Mouse (Mus musculus) MEL (cell line): ENCODE data around the gene Copg1. TPM values are rescaled to one million over a fixed set of nuclear protein-coding genes. Genes with fewer than 3 reads are reported as not detected.

ENCODE experiments used
- DNase-seq: peaks from one replicate; pipeline ENCODE4 v3.0.0; 2011; ENCODE audit warnings: low read depth, low spot score
- H3K27ac ChIP-seq: 2 replicates; pipeline ENCODE4 v1.5.1; 2012; ENCODE audit warnings: low read depth, mild to moderate bottlenecking, control low read depth, low read length, moderate library complexity; ENCODE audit not compliant: control insufficient read depth
- H3K27me3 ChIP-seq, 2 experiments: fragments of 150-350 bp in 1 of 2; sonication (generic) in 1 of 2; 2 replicates each; pipeline ENCODE4 v1.6.1; 2012; ENCODE audit warnings: low read length in 2 of 2, mild to moderate bottlenecking in 2 of 2, improper control_type of control experiment in 1 of 2, moderate library complexity in 1 of 2; ENCODE audit not compliant: insufficient read depth in 2 of 2, control insufficient read depth in 1 of 2
- H3K36me3 ChIP-seq, 2 experiments: 2 replicates each; pipeline ENCODE4 v1.6.1; 2012 to 2014; ENCODE audit warnings: low read length in 2 of 2, improper control_type of control experiment in 1 of 2, inconsistent platforms in 1 of 2, mild to moderate bottlenecking in 1 of 2; ENCODE audit not compliant: insufficient read depth in 2 of 2, control insufficient read depth in 1 of 2
- H3K4me1 ChIP-seq, 2 experiments: fragments of 150-350 bp in 1 of 2; sonication (generic) in 1 of 2; 2 replicates each; pipeline ENCODE4 v1.6.1; 2012; ENCODE audit warnings: low read length in 2 of 2, improper control_type of control experiment in 1 of 2, mild to moderate bottlenecking in 1 of 2; ENCODE audit not compliant: insufficient read depth in 2 of 2, control insufficient read depth in 1 of 2
- H3K4me3 ChIP-seq, 2 experiments: fragments of 150-350 bp in 1 of 2; sonication (generic) in 1 of 2; 2 replicates each; pipeline ENCODE4 v1.5.1; 2012; ENCODE audit warnings: low read depth in 2 of 2, low read length in 2 of 2, mild to moderate bottlenecking in 2 of 2, moderate library complexity in 2 of 2, control low read depth in 1 of 2, improper control_type of control experiment in 1 of 2; ENCODE audit not compliant: control insufficient read depth in 1 of 2, insufficient read depth in 1 of 2
- H3K79me2 ChIP-seq: 2 replicates; pipeline ENCODE4 v1.6.1; 2012; ENCODE audit warnings: mild to moderate bottlenecking, low read length, moderate library complexity; ENCODE audit not compliant: control insufficient read depth, poor library complexity, insufficient read depth
- H3K9ac ChIP-seq: 2 replicates; pipeline ENCODE4 v1.6.1; 2012; ENCODE audit warnings: low read depth, mild to moderate bottlenecking, control low read depth, low read length, moderate library complexity; ENCODE audit not compliant: control insufficient read depth, poor library complexity, severe bottlenecking
- H3K9me3 ChIP-seq: fragments of 150-350 bp; sonication (generic); replicated peaks from 2 replicates; pipeline ENCODE4 v1.6.1; 2012; ENCODE audit warnings: mild to moderate bottlenecking, low read length, improper control_type of control experiment, moderate library complexity; ENCODE audit not compliant: insufficient read depth
- BHLHE40 ChIP-seq: IDR thresholded peaks from 2 replicates; pipeline ENCODE4 v1.6.1; 2012; ENCODE audit warnings: low read depth, mild to moderate bottlenecking, inconsistent platforms, low read length, improper control_type of control experiment, borderline replicate concordance
- CHD1 ChIP-seq: IDR thresholded peaks from 2 replicates; pipeline ENCODE4 v1.6.1; 2012; ENCODE audit warnings: low read depth, mild to moderate bottlenecking, inconsistent platforms, low read length, improper control_type of control experiment
- CHD2 ChIP-seq: IDR thresholded peaks from 2 replicates; pipeline ENCODE4 v1.6.1; 2011; ENCODE audit warnings: low read length, improper control_type of control experiment
- CTCF ChIP-seq, 3 experiments: IDR thresholded peaks in 2 of 3; conservative IDR thresholded peaks in 1 of 3; 2 replicates each; pipeline ENCODE4 v1.5.1; 2011 to 2012; ENCODE audit warnings: low read length in 3 of 3, low read depth in 2 of 3, mild to moderate bottlenecking in 2 of 3, improper control_type of control experiment in 1 of 3, inconsistent platforms in 1 of 3, mixed read lengths in 1 of 3, moderate library complexity in 1 of 3; ENCODE audit not compliant: control insufficient read depth in 1 of 3, insufficient read depth in 1 of 3, poor library complexity in 1 of 3, severe bottlenecking in 1 of 3
- E2F4 ChIP-seq: IDR thresholded peaks from 2 replicates; pipeline ENCODE4 v1.6.1; 2011; ENCODE audit warnings: low read depth, low read length, improper control_type of control experiment, borderline replicate concordance
- ELF1 ChIP-seq: IDR thresholded peaks from 2 replicates; pipeline ENCODE4 v1.6.1; 2014; ENCODE audit warnings: low read depth, mild to moderate bottlenecking, inconsistent platforms, low read length, improper control_type of control experiment, moderate library complexity
- JUND ChIP-seq: IDR thresholded peaks from 2 replicates; pipeline ENCODE4 v1.6.1; 2011; ENCODE audit warnings: low read depth, mild to moderate bottlenecking, improper control_type of control experiment, low read length
- MAZ ChIP-seq: IDR thresholded peaks from 2 replicates; pipeline ENCODE4 v1.6.1; 2012; ENCODE audit warnings: low read depth, mild to moderate bottlenecking, inconsistent platforms, low read length, improper control_type of control experiment
- MEF2A ChIP-seq: IDR thresholded peaks from 2 replicates; pipeline ENCODE4 v1.6.1; 2014; ENCODE audit warnings: low read depth, mild to moderate bottlenecking, inconsistent platforms, low read length, improper control_type of control experiment; ENCODE audit not compliant: poor library complexity, insufficient replicate concordance, severe bottlenecking; ENCODE audit errors: extremely low read depth
- NELFE ChIP-seq: IDR thresholded peaks from 2 replicates; pipeline ENCODE4 v1.6.1; 2011; ENCODE audit warnings: low read depth, low read length, improper control_type of control experiment
- NRF1 ChIP-seq: IDR thresholded peaks from 2 replicates; pipeline ENCODE4 v1.6.1; 2014; ENCODE audit warnings: low read depth, mild to moderate bottlenecking, inconsistent platforms, low read length, improper control_type of control experiment, moderate library complexity; ENCODE audit not compliant: poor library complexity, insufficient read depth, severe bottlenecking
- POLR2A ChIP-seq, 2 experiments: IDR thresholded peaks; 2 replicates each; pipeline ENCODE4 v1.6.1; 2011 to 2012; ENCODE audit warnings: low read length in 2 of 2, mild to moderate bottlenecking in 2 of 2, control low read depth in 1 of 2, improper control_type of control experiment in 1 of 2, low read depth in 1 of 2, moderate library complexity in 1 of 2; ENCODE audit not compliant: control insufficient read depth in 1 of 2, insufficient read depth in 1 of 2, poor library complexity in 1 of 2
- POLR2AphosphoS5 ChIP-seq: IDR thresholded peaks from 2 replicates; pipeline ENCODE4 v1.6.1; 2012; ENCODE audit warnings: low read depth, borderline replicate concordance, mild to moderate bottlenecking, inconsistent platforms, low read length, moderate library complexity, mixed read lengths
- RAD21 ChIP-seq: IDR thresholded peaks from 2 replicates; pipeline ENCODE4 v1.6.1; 2011; ENCODE audit warnings: mild to moderate bottlenecking, low read depth, low read length, improper control_type of control experiment
- RCOR1 ChIP-seq: IDR thresholded peaks from 2 replicates; pipeline ENCODE4 v1.6.1; 2012; ENCODE audit warnings: low read depth, mild to moderate bottlenecking, inconsistent platforms, low read length, improper control_type of control experiment
- TCF12 ChIP-seq: IDR thresholded peaks from 2 replicates; pipeline ENCODE4 v1.6.1; 2014; ENCODE audit warnings: low read depth, mild to moderate bottlenecking, inconsistent platforms, low read length, improper control_type of control experiment, moderate library complexity
- USF1 ChIP-seq: IDR thresholded peaks from 2 replicates; pipeline ENCODE4 v1.6.1; 2014; ENCODE audit warnings: low read depth, mild to moderate bottlenecking, inconsistent platforms, low read length, improper control_type of control experiment, moderate library complexity
- USF2 ChIP-seq, 2 experiments: IDR thresholded peaks; 2 replicates each; pipeline ENCODE4 v1.6.1; 2011 to 2012; ENCODE audit warnings: improper control_type of control experiment in 2 of 2, low read length in 2 of 2, borderline replicate concordance in 1 of 2, inconsistent platforms in 1 of 2, low read depth in 1 of 2, mild to moderate bottlenecking in 1 of 2; ENCODE audit not compliant: insufficient read depth in 1 of 2
- ZC3H11A ChIP-seq: IDR thresholded peaks from 2 replicates; pipeline ENCODE4 v1.6.1; 2012; ENCODE audit warnings: low read depth, mild to moderate bottlenecking, inconsistent platforms, low read length, improper control_type of control experiment
- polyA plus RNA-seq, 2 experiments: library from polyadenylated mRNA; stranded (reverse) in 1 of 2; unstranded in 1 of 2; fragments of >175 nt in 1 of 2; fragments of >200 nt in 1 of 2; gene quantifications; 2 replicates each; pipeline versions ENCODE4 v1.2.1 to v1.2.4; 2012; ENCODE audit warnings: low replicate concordance in 2 of 2, low read depth in 1 of 2; ENCODE audit not compliant: insufficient read length in 2 of 2, insufficient read depth in 1 of 2, missing spikeins in 1 of 2
- total RNA-seq: library from RNA; depleted of rRNA; stranded (reverse); fragments of 300-350 nt; gene quantifications from 2 replicates; pipeline ENCODE4 v1.2.3, GENCODE M21; 2012

Copg1 gene
- total and polyA plus RNA-seq, 3 experiments = 83.1 to 681 (median 117) TPM

- TF ChIP-seq USF2 (IDR thresholded peaks at IDR 0.05; ENCODE audit: borderline replicate concordance in 1 of 2, insufficient read depth in 1 of 2, low read depth in 1 of 2, low read length in 2 of 2) (no peak), RAD21 (no peak), NELFE (no peak), RCOR1 (no peak), BHLHE40 (no peak), CHD2 (no peak), NRF1 (no peak), MEF2A (no peak), JUND (no peak), ELF1 (no peak), USF1 (no peak), POLR2AphosphoS5 (no peak), ZC3H11A (no peak), POLR2A (IDR thresholded peaks at IDR 0.05; ENCODE audit: control insufficient read depth in 1 of 2, insufficient read depth in 1 of 2, low read depth in 1 of 2, low read length in 2 of 2, poor library complexity in 1 of 2) (peak in 1 of 2 experiments; percentile 60; a peak in 2 of 4 replicates), E2F4 (no peak), TCF12 (no peak)
- TF ChIP-seq, all 39 proteins: peak for 10
Measured at GRCm38 (mm10) chr6:87849780-87850154, 37.8 kb upstream of the Copg1 start (continued).

- H3K79me2 ChIP-seq = peaks cover 54% of the 10 kb centered on the region
- H3K27ac ChIP-seq = peak overlapping the region; percentile 88
- peak overlapping the region; percentile 96 for H3K9ac ChIP-seq
- H3K9me3 ChIP-seq = no peaks in the 10 kb centered on the region
- H3K4me1 ChIP-seq = peaks cover 4 to 14% of the 10 kb centered on the region in 2 experiments; a peak in 3 of 4 replicates
- DNase-seq = peak; percentile 70
- peak overlapping the region; percentile 79 to 91 for H3K4me3 ChIP-seq
- H3K27me3 ChIP-seq = no peaks in the 10 kb centered on the region
- peaks cover 33 to 40% of the 10 kb centered on the region in 2 experiments for H3K36me3 ChIP-seq
- TF ChIP-seq MAZ = peak; percentile 6; the same call in 1 of the 2 replicates
- 0 out of 2 replicates have a peak, but pooled peaks have one; percentile 1 for TF ChIP-seq CHD1
- TF ChIP-seq CTCF (IDR thresholded peaks at IDR 0.05 in 2 of 3, conservative IDR thresholded peaks at IDR 0.05 in 1 of 3; ENCODE audit: control insufficient read depth in 1 of 3, insufficient read depth in 1 of 3, low read depth in 2 of 3, low read length in 3 of 3, poor library complexity in 1 of 3, severe bottlenecking in 1 of 3) = 0 out of 6 replicates have a peak, but pooled peaks of 1 of the 3 experiments have one; percentile 0
- TF ChIP-seq USF1 = no peak
Measured at GRCm38 (mm10) chr6:87850155-87850899, 37.3 kb upstream of the Copg1 start.
